Mouse (Mus musculus): Measurements from ENCODE around the gene Srsf3. TPM values are rescaled to one million over a fixed set of nuclear protein-coding genes. Genes with fewer than 3 reads are reported as not detected.
A peak's percentile ranks its signal among the peaks of the same experiment; 100 is the strongest.
"Not testable (repeated sequence)": the region's sequence is repeated elsewhere in the genome, so short reads cannot be mapped to it uniquely, and the experiment has no call there.

The Srsf3 gene
- polyA plus RNA-seq, 1 experiment from 2014 or later = 865 TPM

- Histone ChIP-seq H3K27me3 (ENCODE audit: control insufficient read depth, insufficient read depth, low read length) (no peaks in the 10 kb centered on the region), H3K4me1 (replicated peaks; ENCODE audit: control insufficient read depth, insufficient read depth, low read length) (peaks cover 4% of the 10 kb centered on the region), H3K4me2 (ENCODE audit: low read depth, low read length, severe bottlenecking) (peak overlapping the region; percentile 79), H3K9me3 (ENCODE audit: control insufficient read depth, low read length) (no peaks in the 10 kb centered on the region), H3K9ac (ENCODE audit: low read length) (peak overlapping the region; percentile 94), H3K4me3 (ENCODE audit: low read depth, low read length) (peak overlapping the region; percentile 82), H3K27ac (ENCODE audit: low read depth, low read length) (no peak overlapping the region), H3K36me3 (ENCODE audit: control insufficient read depth, insufficient read depth, low read length) (peaks cover 20% of the 10 kb centered on the region; the same call in 1 of the 2 replicates)
- no peak for ATAC-seq (replicated peaks; ENCODE audit: low FRiP score)
- under 1% methylated on average over 6 of the region's 6 CpGs for WGBS
- DNase-seq (ENCODE audit: low spot score) = no peak
Observed at GRCm38 (mm10) chr17:29033569-29034061, 1.2 kb downstream of the Srsf3 start.

GRCm38 (mm10) chr17:29034264-29034663 is 1.8 kb downstream of the Srsf3 start:
- no peak overlapping the region for H3K27ac ChIP-seq (ENCODE audit: low read depth, low read length)
- no peaks in the 10 kb centered on the region for H3K27me3 ChIP-seq (ENCODE audit: control insufficient read depth, insufficient read depth, low read length)
- no peak for ATAC-seq (replicated peaks; ENCODE audit: low FRiP score)
- DNase-seq (ENCODE audit: low spot score) = no peak
- H3K9me3 ChIP-seq (ENCODE audit: control insufficient read depth, low read length) = no peaks in the 10 kb centered on the region
- peaks cover 23% of the 10 kb centered on the region for H3K36me3 ChIP-seq (ENCODE audit: control insufficient read depth, insufficient read depth, low read length)
- peak overlapping the region; percentile 94 for H3K9ac ChIP-seq (ENCODE audit: low read length)
- peak overlapping the region; percentile 82 for H3K4me3 ChIP-seq (ENCODE audit: low read depth, low read length)
- peak overlapping the region; percentile 79 for H3K4me2 ChIP-seq (ENCODE audit: low read depth, low read length, severe bottlenecking)
- H3K4me1 ChIP-seq (replicated peaks; ENCODE audit: control insufficient read depth, insufficient read depth, low read length) = peaks cover 4% of the 10 kb centered on the region

GRCm38 (mm10) chr17:29035506-29035905 is 3.1 kb downstream of the Srsf3 start:
- DNase-seq (ENCODE audit: low spot score) (no peak), ATAC-seq (replicated peaks; ENCODE audit: low FRiP score) (no peak)
- Histone ChIP-seq H3K4me2 (ENCODE audit: low read depth, low read length, severe bottlenecking) (peak overlapping the region; percentile 79), H3K9me3 (ENCODE audit: control insufficient read depth, low read length) (no peaks in the 10 kb centered on the region), H3K27ac (ENCODE audit: low read depth, low read length) (no peak overlapping the region), H3K9ac (ENCODE audit: low read length) (no peak overlapping the region), H3K36me3 (ENCODE audit: control insufficient read depth, insufficient read depth, low read length) (peaks cover 34% of the 10 kb centered on the region), H3K27me3 (ENCODE audit: control insufficient read depth, insufficient read depth, low read length) (no peaks in the 10 kb centered on the region), H3K4me1 (replicated peaks; ENCODE audit: control insufficient read depth, insufficient read depth, low read length) (peaks cover 4% of the 10 kb centered on the region), H3K4me3 (ENCODE audit: low read depth, low read length) (peak overlapping the region; percentile 82)

GRCm38 (mm10) chr17:29039351-29039750 is 6.9 kb downstream of the Srsf3 start:
- peaks cover 4% of the 10 kb centered on the region for H3K4me1 ChIP-seq (replicated peaks; ENCODE audit: control insufficient read depth, insufficient read depth, low read length)
- no peak for DNase-seq (ENCODE audit: low spot score)
- no peak for ATAC-seq (replicated peaks; ENCODE audit: low FRiP score)
- 80% methylated on average over 11 of the region's 11 CpGs for WGBS
- H3K4me2 ChIP-seq (ENCODE audit: low read depth, low read length, severe bottlenecking) = no peak overlapping the region
- H3K9ac ChIP-seq (ENCODE audit: low read length) = no peak overlapping the region
- H3K27me3 ChIP-seq (ENCODE audit: control insufficient read depth, insufficient read depth, low read length) = no peaks in the 10 kb centered on the region
- H3K9me3 ChIP-seq (ENCODE audit: control insufficient read depth, low read length) = no peaks in the 10 kb centered on the region
- no peak overlapping the region for H3K4me3 ChIP-seq (ENCODE audit: low read depth, low read length)
- H3K36me3 ChIP-seq (ENCODE audit: control insufficient read depth, insufficient read depth, low read length) = peaks cover 49% of the 10 kb centered on the region
- no peak overlapping the region for H3K27ac ChIP-seq (ENCODE audit: low read depth, low read length)

GRCm38 (mm10) chr17:29041632-29042031 is 9.2 kb downstream of the Srsf3 start:
- H3K36me3 ChIP-seq (ENCODE audit: control insufficient read depth, insufficient read depth, low read length) = peaks cover 54% of the 10 kb centered on the region
- H3K9me3 ChIP-seq (ENCODE audit: control insufficient read depth, low read length); ATAC-seq (replicated peaks; ENCODE audit: low FRiP score); H3K4me2 ChIP-seq (ENCODE audit: low read depth, low read length, severe bottlenecking); H3K27me3 ChIP-seq (ENCODE audit: control insufficient read depth, insufficient read depth, low read length); H3K4me3 ChIP-seq (ENCODE audit: low read depth, low read length); DNase-seq (ENCODE audit: low spot score); H3K4me1 ChIP-seq (replicated peaks; ENCODE audit: control insufficient read depth, insufficient read depth, low read length); H3K27ac ChIP-seq (ENCODE audit: low read depth, low read length); H3K9ac ChIP-seq (ENCODE audit: low read length): not testable (repeated sequence)
- WGBS = 93% methylated on average over 3 of the region's 3 CpGs

GRCm38 (mm10) chr17:29042569-29042968 is 10.1 kb downstream of the Srsf3 start:
- peaks cover under 1% of the 10 kb centered on the region for H3K4me1 ChIP-seq (replicated peaks; ENCODE audit: control insufficient read depth, insufficient read depth, low read length)
- H3K9ac ChIP-seq (ENCODE audit: low read length) = no peak overlapping the region
- peaks cover 50% of the 10 kb centered on the region for H3K36me3 ChIP-seq (ENCODE audit: control insufficient read depth, insufficient read depth, low read length)
- H3K4me2 ChIP-seq (ENCODE audit: low read depth, low read length, severe bottlenecking) = no peak overlapping the region
- no peaks in the 10 kb centered on the region for H3K27me3 ChIP-seq (ENCODE audit: control insufficient read depth, insufficient read depth, low read length)
- H3K4me3 ChIP-seq (ENCODE audit: low read depth, low read length) = no peak overlapping the region
- no peak for ATAC-seq (replicated peaks; ENCODE audit: low FRiP score)
- no peak for DNase-seq (ENCODE audit: low spot score)
- H3K27ac ChIP-seq (ENCODE audit: low read depth, low read length) = no peak overlapping the region
- H3K9me3 ChIP-seq (ENCODE audit: control insufficient read depth, low read length) = no peaks in the 10 kb centered on the region

GRCm38 (mm10) chr17:29043583-29043982 is 11.2 kb downstream of the Srsf3 start:
- Histone ChIP-seq H3K36me3 (ENCODE audit: control insufficient read depth, insufficient read depth, low read length) (peaks cover 45% of the 10 kb centered on the region), H3K27me3 (ENCODE audit: control insufficient read depth, insufficient read depth, low read length) (no peaks in the 10 kb centered on the region), H3K27ac (ENCODE audit: low read depth, low read length) (no peak overlapping the region), H3K4me1 (replicated peaks; ENCODE audit: control insufficient read depth, insufficient read depth, low read length) (no peaks in the 10 kb centered on the region), H3K9ac (ENCODE audit: low read length) (no peak overlapping the region), H3K4me2 (ENCODE audit: low read depth, low read length, severe bottlenecking) (no peak overlapping the region), H3K4me3 (ENCODE audit: low read depth, low read length) (no peak overlapping the region), H3K9me3 (ENCODE audit: control insufficient read depth, low read length) (no peaks in the 10 kb centered on the region)
- ATAC-seq (replicated peaks; ENCODE audit: low FRiP score) (no peak), DNase-seq (ENCODE audit: low spot score) (no peak)
- 86% methylated on average over 3 of the region's 3 CpGs for WGBS

GRCm38 (mm10) chr17:29044146-29044924 is 11.9 kb downstream of the Srsf3 start:
- no peak overlapping the region for H3K9ac ChIP-seq (ENCODE audit: low read length)
- H3K27ac ChIP-seq (ENCODE audit: low read depth, low read length) = no peak overlapping the region
- peaks cover 41% of the 10 kb centered on the region for H3K36me3 ChIP-seq (ENCODE audit: control insufficient read depth, insufficient read depth, low read length)
- H3K27me3 ChIP-seq (ENCODE audit: control insufficient read depth, insufficient read depth, low read length) = no peaks in the 10 kb centered on the region
- H3K4me1 ChIP-seq (replicated peaks; ENCODE audit: control insufficient read depth, insufficient read depth, low read length) = no peaks in the 10 kb centered on the region
- no peak overlapping the region for H3K4me3 ChIP-seq (ENCODE audit: low read depth, low read length)
- ATAC-seq (replicated peaks; ENCODE audit: low FRiP score) (peak; percentile 28; the same call in 1 of the 2 replicates), DNase-seq (ENCODE audit: low spot score) (peak; percentile 61)
- 85% methylated on average over 6 of the region's 6 CpGs for WGBS
- no peak overlapping the region for H3K4me2 ChIP-seq (ENCODE audit: low read depth, low read length, severe bottlenecking)
- no peaks in the 10 kb centered on the region for H3K9me3 ChIP-seq (ENCODE audit: control insufficient read depth, low read length)

GRCm38 (mm10) chr17:29044925-29045319 is 12.5 kb downstream of the Srsf3 start:
- Histone ChIP-seq H3K27me3 (ENCODE audit: control insufficient read depth, insufficient read depth, low read length) (no peaks in the 10 kb centered on the region), H3K4me1 (replicated peaks; ENCODE audit: control insufficient read depth, insufficient read depth, low read length) (no peaks in the 10 kb centered on the region), H3K27ac (ENCODE audit: low read depth, low read length) (no peak overlapping the region), H3K9me3 (ENCODE audit: control insufficient read depth, low read length) (no peaks in the 10 kb centered on the region), H3K36me3 (ENCODE audit: control insufficient read depth, insufficient read depth, low read length) (peaks cover 36% of the 10 kb centered on the region), H3K4me2 (ENCODE audit: low read depth, low read length, severe bottlenecking) (no peak overlapping the region), H3K4me3 (ENCODE audit: low read depth, low read length) (no peak overlapping the region), H3K9ac (ENCODE audit: low read length) (no peak overlapping the region)
- WGBS = 75% methylated on average over 1 of the region's 1 CpGs
- DNase-seq (ENCODE audit: low spot score) = peak; percentile 64
- ATAC-seq (replicated peaks; ENCODE audit: low FRiP score) = 0 out of 2 replicates have a peak, but pooled peaks have one; percentile 19
